Mouse (Mus musculus): ENCODE data around the gene Olfr1145. TPM values are rescaled to one million over a fixed set of nuclear protein-coding genes. Genes with fewer than 3 reads are reported as not detected.

Olfr1145 gene
- not detected in 2 replicates for polyA plus RNA-seq (2012; ENCODE audit: insufficient read depth, insufficient read length, missing spikeins)

DNA sequence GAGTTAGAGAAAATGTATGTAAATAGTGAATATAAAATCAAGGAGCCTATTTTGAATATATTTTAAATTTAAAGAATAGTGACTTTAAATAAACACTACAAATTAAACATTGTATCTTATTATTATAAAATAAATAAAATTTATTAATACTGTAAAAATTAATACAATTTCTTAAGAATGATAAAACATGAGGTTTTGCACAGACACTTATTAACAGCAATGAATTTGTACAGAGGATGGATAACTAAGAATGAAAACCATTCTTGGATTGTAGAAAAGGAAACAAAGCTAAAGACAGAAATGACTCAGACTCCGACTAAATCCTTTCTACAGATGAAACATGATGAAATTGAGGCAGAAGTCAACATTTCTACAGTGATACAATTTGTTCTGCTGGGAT is at the start of gene Olfr1145:
Gene Olfr1145, plus strand, starts transcription at position 301 of the 400 bp plus-strand sequence.
- H3K27ac ChIP-seq (ENCODE audit: insufficient read depth, low read depth, low read length): no peak within 1 kb of the TSS
- TF ChIP-seq CTCF (IDR thresholded peaks at IDR 0.05; ENCODE audit: low read depth, low read length) (no peak), POLR2A (IDR thresholded peaks at IDR 0.05; ENCODE audit: borderline replicate concordance, low read depth, low read length) (no peak)
- no peak within 1 kb of the TSS for H3K4me3 ChIP-seq (ENCODE audit: insufficient read depth, low read length)
- H3K4me1 ChIP-seq (ENCODE audit: control insufficient read depth, insufficient read depth, low read length): no peaks in the 10 kb centered on the region

DNA sequence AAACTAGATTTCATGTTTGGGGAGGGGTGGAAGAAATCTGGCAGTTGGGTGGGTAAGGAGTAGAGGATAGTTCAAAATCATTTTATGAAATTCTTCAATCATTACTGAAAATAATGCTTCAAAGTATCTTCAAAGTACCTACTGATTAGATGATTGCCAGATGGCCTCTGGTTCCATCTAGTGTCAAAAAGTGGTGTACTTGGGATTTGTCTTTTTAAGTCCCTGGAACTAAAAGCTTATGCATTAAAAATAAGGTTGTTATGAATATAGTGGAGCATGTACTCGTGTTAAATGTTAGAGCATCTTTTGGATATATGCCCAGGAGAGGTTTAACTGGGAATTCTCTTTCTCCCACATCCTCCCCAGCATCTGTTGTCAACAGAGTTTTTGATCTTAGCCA is 33.5 kb upstream of the Olfr1145 start:
- Histone ChIP-seq H3K4me1 (ENCODE audit: control insufficient read depth, insufficient read depth, low read length) (no peaks in the 10 kb centered on the region), H3K4me3 (ENCODE audit: insufficient read depth, low read length) (no peak overlapping the region), H3K27ac (ENCODE audit: insufficient read depth, low read depth, low read length) (no peak overlapping the region)
- TF ChIP-seq POLR2A (IDR thresholded peaks at IDR 0.05; ENCODE audit: borderline replicate concordance, low read depth, low read length) (no peak), CTCF (IDR thresholded peaks at IDR 0.05; ENCODE audit: low read depth, low read length) (no peak)

DNA sequence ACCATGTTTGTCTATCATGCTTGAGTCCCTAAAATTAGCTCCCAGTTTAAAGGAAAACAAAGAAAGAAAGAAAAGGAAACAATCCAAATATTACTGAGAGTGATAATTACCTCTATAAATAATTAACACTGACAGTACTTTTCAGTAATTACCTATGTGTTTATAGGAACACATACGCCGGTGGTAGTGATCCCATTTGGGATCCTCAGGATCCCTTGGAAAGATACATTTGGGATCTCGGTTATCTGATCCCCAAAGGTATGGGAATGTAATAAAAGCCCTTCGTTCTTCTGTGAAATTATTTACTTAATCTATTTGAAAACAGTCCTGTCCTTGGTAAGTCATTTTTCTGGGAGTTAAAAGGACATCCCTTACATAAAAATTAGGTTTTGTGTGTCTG is 30.4 kb upstream of the Olfr1145 start, which contains the start of gene Olfr152:
Gene Olfr152, plus strand, starts transcription at position 301 of the 400 bp plus-strand sequence.
- no peaks in the 10 kb centered on the region for H3K4me1 ChIP-seq (ENCODE audit: control insufficient read depth, insufficient read depth, low read length)
- no peak within 1 kb of the TSS for H3K27ac ChIP-seq (ENCODE audit: insufficient read depth, low read depth, low read length)
- no peak within 1 kb of the TSS for H3K4me3 ChIP-seq (ENCODE audit: insufficient read depth, low read length)
- TF ChIP-seq POLR2A (IDR thresholded peaks at IDR 0.05; ENCODE audit: borderline replicate concordance, low read depth, low read length): no peak
- no peak for TF ChIP-seq CTCF (IDR thresholded peaks at IDR 0.05; ENCODE audit: low read depth, low read length)

DNA sequence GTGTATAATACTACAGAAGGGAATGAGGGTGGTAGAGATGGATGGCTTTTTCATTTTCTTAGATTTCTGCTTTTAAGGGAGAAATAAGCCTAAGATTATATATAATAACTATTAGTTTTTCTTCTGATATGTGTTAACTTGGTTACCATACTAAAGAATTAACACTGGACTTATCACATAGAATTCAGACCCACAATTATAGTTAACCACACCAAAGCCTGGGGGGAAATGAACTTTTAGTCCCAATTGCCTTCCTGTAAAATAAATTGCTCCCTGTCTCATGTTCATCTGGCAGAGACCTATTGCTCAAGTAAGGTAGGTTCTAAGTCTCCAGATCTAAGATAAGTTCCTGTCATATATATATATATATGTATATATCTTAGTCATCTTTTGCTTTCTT is 9.3 kb upstream of the Olfr1145 start, which contains the start of gene Olfr1143:
Gene Olfr1143, plus strand, starts transcription at position 301 of the 400 bp plus-strand sequence.
- no peak for TF ChIP-seq POLR2A (IDR thresholded peaks at IDR 0.05; ENCODE audit: borderline replicate concordance, low read depth, low read length)
- TF ChIP-seq CTCF (IDR thresholded peaks at IDR 0.05; ENCODE audit: low read depth, low read length): no peak
- Histone ChIP-seq H3K4me1 (ENCODE audit: control insufficient read depth, insufficient read depth, low read length) (no peaks in the 10 kb centered on the region), H3K27ac (ENCODE audit: insufficient read depth, low read depth, low read length) (no peak within 1 kb of the TSS), H3K4me3 (ENCODE audit: insufficient read depth, low read length) (no peak within 1 kb of the TSS)

DNA sequence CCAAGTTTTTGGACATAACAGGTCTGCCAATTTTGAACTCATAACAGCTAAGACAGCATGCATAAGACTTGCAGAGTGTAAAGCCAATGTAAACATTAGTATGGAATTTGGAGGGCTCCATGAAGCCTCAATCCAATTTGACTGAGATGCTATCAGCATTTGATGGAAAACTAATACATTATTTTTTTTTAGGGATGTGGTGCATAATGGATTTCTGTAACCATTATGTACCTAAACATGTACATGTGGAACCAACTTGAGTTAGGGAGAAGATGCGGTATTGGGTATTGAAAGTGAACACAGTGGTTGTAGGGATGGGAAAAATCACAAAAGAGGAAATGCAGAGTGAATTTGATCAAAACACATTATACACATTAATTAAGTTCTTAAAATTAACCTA is 20.6 kb downstream of the Olfr1145 start, which contains the start of gene Olfr1148:
Gene Olfr1148, plus strand, starts transcription at position 301 of the 400 bp plus-strand sequence.
- Histone ChIP-seq H3K4me1 (ENCODE audit: control insufficient read depth, insufficient read depth, low read length) (no peaks in the 10 kb centered on the region), H3K4me3 (ENCODE audit: insufficient read depth, low read length) (no peak within 1 kb of the TSS), H3K27ac (ENCODE audit: insufficient read depth, low read depth, low read length) (no peak within 1 kb of the TSS)
- TF ChIP-seq CTCF (IDR thresholded peaks at IDR 0.05; ENCODE audit: low read depth, low read length): no peak
- no peak for TF ChIP-seq POLR2A (IDR thresholded peaks at IDR 0.05; ENCODE audit: borderline replicate concordance, low read depth, low read length)

DNA sequence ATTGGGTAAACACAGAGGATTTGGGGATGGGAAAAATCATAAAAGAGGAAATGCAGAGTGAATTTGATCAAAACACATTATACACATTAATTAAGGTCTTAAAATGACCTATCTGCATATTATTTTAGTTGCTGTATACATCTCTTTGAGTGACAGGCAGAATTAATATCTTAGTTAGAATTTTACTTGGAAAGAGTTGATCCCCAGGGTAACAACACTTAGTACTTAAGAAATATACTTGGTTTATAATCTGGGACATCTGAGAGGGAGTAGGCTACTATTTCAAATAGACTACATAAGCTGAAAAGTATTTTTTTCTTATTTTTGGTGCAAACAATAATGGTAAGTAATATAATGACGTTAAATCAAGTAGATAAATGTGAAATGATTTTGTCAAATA is 34.1 kb downstream of the Olfr1145 start, which contains the start of gene Olfr1150-ps1:
Gene Olfr1150-ps1, plus strand, starts transcription at position 301 of the 400 bp plus-strand sequence.
- Histone ChIP-seq H3K27ac (ENCODE audit: insufficient read depth, low read depth, low read length) (no peak within 1 kb of the TSS), H3K4me1 (ENCODE audit: control insufficient read depth, insufficient read depth, low read length) (no peaks in the 10 kb centered on the region), H3K4me3 (ENCODE audit: insufficient read depth, low read length) (no peak within 1 kb of the TSS)
- no peak for TF ChIP-seq POLR2A (IDR thresholded peaks at IDR 0.05; ENCODE audit: borderline replicate concordance, low read depth, low read length)
- TF ChIP-seq CTCF (IDR thresholded peaks at IDR 0.05; ENCODE audit: low read depth, low read length): no peak

DNA sequence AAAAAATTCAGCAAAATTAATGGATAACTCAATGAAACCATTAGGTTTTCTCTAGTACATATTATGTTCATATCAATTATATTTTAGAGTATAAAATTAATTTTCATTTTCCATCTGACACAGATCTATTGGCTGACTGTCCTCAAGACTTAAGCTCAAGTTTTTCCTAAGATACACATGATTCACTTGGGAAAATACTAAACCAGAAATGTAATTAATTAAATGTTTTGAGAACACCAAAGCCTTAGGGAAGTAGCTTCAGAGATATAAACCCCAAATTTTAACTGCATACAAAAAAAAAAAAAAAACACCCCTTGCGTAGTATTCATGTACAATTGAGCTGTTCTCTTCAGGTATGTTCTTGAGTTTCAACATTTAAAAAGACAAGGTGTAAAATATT is 45.9 kb downstream of the Olfr1145 start, which contains the start of gene Olfr1151:
Gene Olfr1151, plus strand, starts transcription at position 301 of the 400 bp plus-strand sequence.
- TF ChIP-seq CTCF (IDR thresholded peaks at IDR 0.05; ENCODE audit: low read depth, low read length): no peak
- no peak for TF ChIP-seq POLR2A (IDR thresholded peaks at IDR 0.05; ENCODE audit: borderline replicate concordance, low read depth, low read length)

More for the DNA sequence above, 45.9 kb downstream of the Olfr1145 start, which contains the start of gene Olfr1151:
- Histone ChIP-seq H3K4me3 (ENCODE audit: insufficient read depth, low read length) (no peak within 1 kb of the TSS), H3K4me1 (ENCODE audit: control insufficient read depth, insufficient read depth, low read length) (no peaks in the 10 kb centered on the region), H3K27ac (ENCODE audit: insufficient read depth, low read depth, low read length) (no peak within 1 kb of the TSS)

Other genes with a start within 250 kb of the Olfr1145 start
- 0.60 TPM in 1 of 2 replicates, not detected in the other for gene Olfr1129, start 235.9 kb upstream of the Olfr1145 start, polyA plus RNA-seq (2012; ENCODE audit: insufficient read depth, insufficient read length, missing spikeins)
- not detected in 2 replicates for gene Olfr1130, start 203.6 kb upstream of the Olfr1145 start, polyA plus RNA-seq (2012; ENCODE audit: insufficient read depth, insufficient read length, missing spikeins)
- not detected in 2 replicates for gene Olfr1131, start 182.7 kb upstream of the Olfr1145 start, polyA plus RNA-seq (2012; ENCODE audit: insufficient read depth, insufficient read length, missing spikeins)
- gene Olfr1132, start 172.3 kb upstream of the Olfr1145 start, polyA plus RNA-seq (2012; ENCODE audit: insufficient read depth, insufficient read length, missing spikeins): not detected in 2 replicates
- gene Olfr1133, start 162.4 kb upstream of the Olfr1145 start, polyA plus RNA-seq (2012; ENCODE audit: insufficient read depth, insufficient read length, missing spikeins): not detected in 2 replicates
- gene Olfr1134, start 151.4 kb upstream of the Olfr1145 start, polyA plus RNA-seq (2012; ENCODE audit: insufficient read depth, insufficient read length, missing spikeins): not detected in 2 replicates
- not detected in 2 replicates for gene Olfr1135, start 136.2 kb upstream of the Olfr1145 start, polyA plus RNA-seq (2012; ENCODE audit: insufficient read depth, insufficient read length, missing spikeins)
- gene Olfr1136, start 115.9 kb upstream of the Olfr1145 start, polyA plus RNA-seq (2012; ENCODE audit: insufficient read depth, insufficient read length, missing spikeins): not detected in 2 replicates
- not detected in 2 replicates for gene Olfr1137, start 96.6 kb upstream of the Olfr1145 start, polyA plus RNA-seq (2012; ENCODE audit: insufficient read depth, insufficient read length, missing spikeins)
- not detected in 2 replicates for gene Olfr1138, start 69.8 kb upstream of the Olfr1145 start, polyA plus RNA-seq (2012; ENCODE audit: insufficient read depth, insufficient read length, missing spikeins)
- gene Olfr1140, start 66.1 kb upstream of the Olfr1145 start, polyA plus RNA-seq (2012; ENCODE audit: insufficient read depth, insufficient read length, missing spikeins): not detected in 2 replicates
- gene Olfr1141, start 55.8 kb upstream of the Olfr1145 start, polyA plus RNA-seq (2012; ENCODE audit: insufficient read depth, insufficient read length, missing spikeins): not detected in 2 replicates
- gene Olfr152, start 30.3 kb upstream of the Olfr1145 start, polyA plus RNA-seq (2012; ENCODE audit: insufficient read depth, insufficient read length, missing spikeins): not detected in 2 replicates
- gene Olfr1143, start 9.2 kb upstream of the Olfr1145 start, polyA plus RNA-seq (2012; ENCODE audit: insufficient read depth, insufficient read length, missing spikeins): not detected in 2 replicates
- gene Olfr1148, start 20.7 kb downstream of the Olfr1145 start, polyA plus RNA-seq (2012; ENCODE audit: insufficient read depth, insufficient read length, missing spikeins): not detected in 2 replicates
- gene Olfr1150-ps1, start 34.2 kb downstream of the Olfr1145 start, polyA plus RNA-seq (2012; ENCODE audit: insufficient read depth, insufficient read length, missing spikeins): not detected in 2 replicates
- gene Olfr1151, start 46.0 kb downstream of the Olfr1145 start, polyA plus RNA-seq (2012; ENCODE audit: insufficient read depth, insufficient read length, missing spikeins): not detected in 2 replicates
- gene Olfr1152, start 56.7 kb downstream of the Olfr1145 start, polyA plus RNA-seq (2012; ENCODE audit: insufficient read depth, insufficient read length, missing spikeins): 0.89 TPM in 1 of 2 replicates, not detected in the other
- gene Olfr1153, start 85.1 kb downstream of the Olfr1145 start, polyA plus RNA-seq (2012; ENCODE audit: insufficient read depth, insufficient read length, missing spikeins): not detected in 2 replicates
- not detected in 2 replicates for gene Olfr1154, start 95.3 kb downstream of the Olfr1145 start, polyA plus RNA-seq (2012; ENCODE audit: insufficient read depth, insufficient read length, missing spikeins)
- gene Olfr1155, start 135.3 kb downstream of the Olfr1145 start, polyA plus RNA-seq (2012; ENCODE audit: insufficient read depth, insufficient read length, missing spikeins): not detected in 2 replicates
- gene Olfr1156, start 143.3 kb downstream of the Olfr1145 start, polyA plus RNA-seq (2012; ENCODE audit: insufficient read depth, insufficient read length, missing spikeins): not detected in 2 replicates
- not detected in 2 replicates for gene Olfr1157, start 158.5 kb downstream of the Olfr1145 start, polyA plus RNA-seq (2012; ENCODE audit: insufficient read depth, insufficient read length, missing spikeins)
- gene Olfr74, start 164.8 kb downstream of the Olfr1145 start, polyA plus RNA-seq (2012; ENCODE audit: insufficient read depth, insufficient read length, missing spikeins): not detected in 2 replicates
- not detected in 2 replicates for gene Olfr1158, start 180.3 kb downstream of the Olfr1145 start, polyA plus RNA-seq (2012; ENCODE audit: insufficient read depth, insufficient read length, missing spikeins)
- not detected in 2 replicates for gene Olfr1160, start 198.4 kb downstream of the Olfr1145 start, polyA plus RNA-seq (2012; ENCODE audit: insufficient read depth, insufficient read length, missing spikeins)
- not detected in 2 replicates for gene Olfr1161, start 213.0 kb downstream of the Olfr1145 start, polyA plus RNA-seq (2012; ENCODE audit: insufficient read depth, insufficient read length, missing spikeins)
- not detected in 2 replicates for gene Olfr73, start 227.9 kb downstream of the Olfr1145 start, polyA plus RNA-seq (2012; ENCODE audit: insufficient read depth, insufficient read length, missing spikeins)
- gene Olfr1162, start 241.3 kb downstream of the Olfr1145 start, polyA plus RNA-seq (2012; ENCODE audit: insufficient read depth, insufficient read length, missing spikeins): not detected in 2 replicates

All from bone marrow macrophage, adult 2 months (primary cell).